Mouse (Mus musculus): Measurements from ENCODE around the gene Dgki. TPM values are rescaled to one million over a fixed set of nuclear protein-coding genes. Genes with fewer than 3 reads are reported as not detected.

The Dgki gene
- 0.13 and 0.20 TPM in 2 replicates for polyA plus RNA-seq (2012; rRNA removed)

DNA sequence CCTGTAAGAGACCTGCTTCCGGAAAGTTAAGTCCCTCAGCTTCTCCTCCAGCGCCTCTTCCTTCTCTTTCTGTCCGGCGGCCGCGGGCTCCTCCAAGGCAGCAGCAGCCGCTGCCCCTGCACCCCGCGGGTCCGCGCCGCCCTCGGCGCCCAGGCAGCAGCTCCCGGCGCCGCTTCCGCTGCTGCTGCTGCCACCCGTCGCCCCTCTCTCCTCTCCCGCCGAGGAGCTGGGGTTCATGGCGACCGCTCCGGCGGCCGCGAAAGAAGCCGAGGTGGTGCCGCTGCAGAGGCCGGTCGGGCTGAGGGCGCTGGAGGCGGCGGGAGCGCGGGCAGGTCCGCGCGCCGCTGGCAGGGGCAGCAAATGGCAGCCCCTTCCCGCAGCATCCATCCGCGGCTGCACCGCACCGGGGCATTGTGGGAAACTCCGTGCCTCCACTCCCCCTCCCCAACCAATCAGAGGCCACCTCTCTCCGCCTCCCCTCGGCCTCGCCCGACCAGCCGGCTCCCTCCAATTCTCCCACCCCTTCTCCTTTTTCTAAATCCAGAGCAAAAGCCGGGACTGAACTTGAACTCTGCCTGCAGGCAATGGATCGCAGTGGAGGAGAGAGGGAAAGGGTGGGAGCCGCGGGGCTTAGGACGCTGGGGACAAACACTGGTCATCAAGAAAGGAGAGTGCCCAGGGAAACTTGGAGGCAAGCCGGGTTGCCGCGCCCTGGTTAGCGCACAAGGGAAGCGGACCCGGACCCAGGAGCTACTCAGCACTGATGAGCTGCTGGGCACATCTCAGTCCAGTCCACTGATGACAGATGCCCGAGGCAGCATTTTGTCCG is at the start of gene Dgki:
Gene Dgki, minus strand, starts transcription at position 623 of the 829 bp plus-strand sequence.
- 2% methylated on average over 65 of the region's 65 CpGs for WGBS
- H3K4me1 ChIP-seq (ENCODE audit: control insufficient read depth, insufficient read depth, insufficient read length, low read length) = no peaks in the 10 kb centered on the region; the same call in 1 of the 2 replicates
- peak within 1 kb of the TSS; percentile 57 for H3K4me3 ChIP-seq (ENCODE audit: low read depth, low read length)
- H3K36me3 ChIP-seq (ENCODE audit: control insufficient read depth, insufficient read depth, low read length) = no peaks in the 10 kb centered on the region
- TF ChIP-seq POLR2A (IDR thresholded peaks at IDR 0.05; ENCODE audit: low read depth, low read length) = no peak
- no peak for TF ChIP-seq CTCF (IDR thresholded peaks at IDR 0.05; ENCODE audit: extremely low read depth, insufficient read length, insufficient replicate concordance, low read depth, low read length)
- no peak within 1 kb of the TSS for H3K27ac ChIP-seq (ENCODE audit: insufficient read depth, low read depth, low read length)
- peaks cover 22% of the 10 kb centered on the region for H3K27me3 ChIP-seq (ENCODE audit: control insufficient read depth, insufficient read depth, low read length)

DNA sequence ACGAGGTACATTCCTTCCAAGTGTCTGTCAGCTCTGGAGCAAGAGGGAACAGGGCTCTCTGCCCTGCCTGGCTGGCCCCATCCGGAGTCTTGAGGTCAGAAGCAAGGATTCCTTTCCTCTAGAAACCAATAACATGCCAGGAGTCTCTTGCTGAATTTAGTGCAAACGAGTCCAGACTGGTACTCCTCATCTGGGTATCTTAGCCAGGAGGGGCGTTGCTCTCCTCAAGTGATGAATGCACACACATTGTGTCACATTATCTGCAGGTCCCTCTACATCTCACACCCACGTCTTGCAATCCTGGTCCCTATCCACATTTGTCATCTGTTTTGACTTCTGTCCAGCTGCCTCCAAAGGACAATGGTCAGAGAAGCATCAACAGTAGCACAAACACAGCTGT is 47.6 kb upstream of the Dgki start:
- H3K36me3 ChIP-seq (ENCODE audit: control insufficient read depth, insufficient read depth, low read length) = peaks cover 24% of the 10 kb centered on the region
- no peak overlapping the region for H3K27ac ChIP-seq (ENCODE audit: insufficient read depth, low read depth, low read length)
- H3K4me3 ChIP-seq (ENCODE audit: low read depth, low read length) = no peak overlapping the region
- H3K4me1 ChIP-seq (ENCODE audit: control insufficient read depth, insufficient read depth, insufficient read length, low read length) = no peaks in the 10 kb centered on the region
- no peaks in the 10 kb centered on the region for H3K27me3 ChIP-seq (ENCODE audit: control insufficient read depth, insufficient read depth, low read length)
- WGBS = 74% methylated on average over 5 of the region's 5 CpGs
- TF ChIP-seq POLR2A (IDR thresholded peaks at IDR 0.05; ENCODE audit: low read depth, low read length) = no peak
- TF ChIP-seq CTCF (IDR thresholded peaks at IDR 0.05; ENCODE audit: extremely low read depth, insufficient read length, insufficient replicate concordance, low read depth, low read length) = no peak

DNA sequence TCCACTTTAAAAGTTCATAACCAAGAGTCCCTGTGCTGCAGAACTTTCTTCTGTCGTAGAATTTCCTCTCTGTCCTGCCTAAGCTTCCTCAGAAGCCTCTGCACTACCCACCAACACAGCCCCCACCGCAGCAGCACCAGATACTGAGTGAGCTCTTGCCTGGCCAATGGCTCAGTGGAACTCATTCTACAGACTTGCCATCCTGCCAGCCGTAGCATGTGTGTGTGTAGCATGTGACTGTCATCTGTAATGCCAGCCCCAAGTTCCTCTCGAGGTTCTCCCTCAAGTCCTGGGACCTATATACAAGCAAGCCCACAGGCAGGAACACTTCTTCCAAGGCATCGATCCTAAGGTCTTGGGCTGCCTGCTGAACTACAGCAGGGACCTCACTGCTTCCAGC is 38.1 kb upstream of the Dgki start:
- TF ChIP-seq CTCF (IDR thresholded peaks at IDR 0.05; ENCODE audit: extremely low read depth, insufficient read length, insufficient replicate concordance, low read depth, low read length) (no peak), POLR2A (IDR thresholded peaks at IDR 0.05; ENCODE audit: low read depth, low read length) (no peak)
- Histone ChIP-seq H3K27ac (ENCODE audit: insufficient read depth, low read depth, low read length) (no peak overlapping the region), H3K36me3 (ENCODE audit: control insufficient read depth, insufficient read depth, low read length) (peaks cover 36% of the 10 kb centered on the region), H3K27me3 (ENCODE audit: control insufficient read depth, insufficient read depth, low read length) (no peaks in the 10 kb centered on the region), H3K4me3 (ENCODE audit: low read depth, low read length) (no peak overlapping the region), H3K4me1 (ENCODE audit: control insufficient read depth, insufficient read depth, insufficient read length, low read length) (no peaks in the 10 kb centered on the region)
- WGBS = 85% methylated on average over 5 of the region's 5 CpGs

DNA sequence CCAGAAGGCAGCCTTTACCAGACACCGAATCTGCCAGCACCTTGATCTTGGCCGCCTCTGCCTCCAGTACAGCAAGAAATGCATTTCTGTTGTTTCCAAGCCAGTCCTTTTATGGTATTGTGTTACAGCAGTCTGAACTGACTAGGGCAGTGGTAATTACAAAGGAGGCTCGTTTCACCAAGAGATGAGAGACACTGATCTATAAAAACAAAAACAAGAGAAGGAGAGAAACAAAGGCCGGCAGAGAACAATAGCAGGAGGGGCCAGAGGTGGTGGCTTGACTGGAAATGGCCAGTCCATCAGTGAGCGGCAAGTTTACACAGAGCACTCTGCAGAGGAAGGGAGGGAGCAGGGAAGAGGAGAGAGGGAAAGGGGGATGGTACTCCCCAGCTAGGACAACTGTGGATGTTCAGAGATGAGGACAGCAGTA is 36.9 kb upstream of the Dgki start:
- 51% methylated on average over 5 of the region's 5 CpGs for WGBS
- no peak overlapping the region for H3K4me3 ChIP-seq (ENCODE audit: low read depth, low read length)
- peaks cover 43% of the 10 kb centered on the region for H3K36me3 ChIP-seq (ENCODE audit: control insufficient read depth, insufficient read depth, low read length)
- no peak overlapping the region for H3K27ac ChIP-seq (ENCODE audit: insufficient read depth, low read depth, low read length)
- no peaks in the 10 kb centered on the region for H3K27me3 ChIP-seq (ENCODE audit: control insufficient read depth, insufficient read depth, low read length)
- TF ChIP-seq CTCF (IDR thresholded peaks at IDR 0.05; ENCODE audit: extremely low read depth, insufficient read length, insufficient replicate concordance, low read depth, low read length) (no peak), POLR2A (IDR thresholded peaks at IDR 0.05; ENCODE audit: low read depth, low read length) (no peak)
- no peaks in the 10 kb centered on the region for H3K4me1 ChIP-seq (ENCODE audit: control insufficient read depth, insufficient read depth, insufficient read length, low read length)

DNA sequence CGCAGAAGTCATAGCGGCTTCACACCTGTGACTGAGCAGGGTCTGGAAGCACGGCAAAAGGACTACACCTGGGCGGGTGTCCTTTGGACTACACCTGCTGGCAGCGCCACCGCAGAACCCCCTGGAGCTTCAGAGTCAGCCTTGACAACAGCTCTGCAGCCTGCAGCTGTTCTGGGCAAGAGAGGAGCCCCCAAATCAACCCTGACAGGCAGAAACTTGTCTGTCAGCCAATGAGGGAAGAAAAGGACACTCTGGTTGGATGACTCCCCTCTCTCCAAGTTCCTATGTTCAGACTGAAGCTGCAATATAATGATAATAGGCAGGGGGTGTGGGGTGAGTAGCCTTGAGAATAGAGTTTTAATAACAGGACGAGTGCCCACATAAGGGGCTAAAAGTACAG is 36.4 kb upstream of the Dgki start:
- peaks cover 45% of the 10 kb centered on the region for H3K36me3 ChIP-seq (ENCODE audit: control insufficient read depth, insufficient read depth, low read length)
- TF ChIP-seq POLR2A (IDR thresholded peaks at IDR 0.05; ENCODE audit: low read depth, low read length) (no peak), CTCF (IDR thresholded peaks at IDR 0.05; ENCODE audit: extremely low read depth, insufficient read length, insufficient replicate concordance, low read depth, low read length) (no peak)

DNA sequence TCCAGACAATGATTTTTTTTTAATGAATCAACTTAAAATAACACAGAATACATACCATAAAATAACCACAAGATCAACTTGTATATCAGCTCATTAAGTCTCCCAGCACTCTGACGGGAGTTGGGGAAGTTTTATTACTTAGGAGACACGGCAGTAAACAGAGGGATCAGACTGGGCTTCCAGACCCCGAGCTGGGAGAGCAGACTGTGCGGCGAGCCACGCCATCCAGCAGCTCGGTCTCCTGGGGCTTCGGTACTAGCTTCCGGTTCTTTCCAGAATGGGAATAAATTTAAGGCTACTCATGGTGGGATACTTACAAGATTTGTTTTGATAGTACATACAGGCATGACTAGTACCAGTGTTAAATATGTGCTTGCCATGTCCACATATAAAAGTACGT is 32.9 kb upstream of the Dgki start:
- H3K27ac ChIP-seq (ENCODE audit: insufficient read depth, low read depth, low read length) = no peak overlapping the region
- peaks cover 45% of the 10 kb centered on the region for H3K36me3 ChIP-seq (ENCODE audit: control insufficient read depth, insufficient read depth, low read length)
- H3K27me3 ChIP-seq (ENCODE audit: control insufficient read depth, insufficient read depth, low read length) = no peaks in the 10 kb centered on the region
- TF ChIP-seq CTCF (IDR thresholded peaks at IDR 0.05; ENCODE audit: extremely low read depth, insufficient read length, insufficient replicate concordance, low read depth, low read length) = no peak
- 65% methylated on average over 10 of the region's 10 CpGs for WGBS
- H3K4me1 ChIP-seq (ENCODE audit: control insufficient read depth, insufficient read depth, insufficient read length, low read length) = no peaks in the 10 kb centered on the region
- no peak overlapping the region for H3K4me3 ChIP-seq (ENCODE audit: low read depth, low read length)

More for the DNA sequence above, 36.4 kb upstream of the Dgki start:
- H3K4me3 ChIP-seq (ENCODE audit: low read depth, low read length) = no peak overlapping the region
- H3K4me1 ChIP-seq (ENCODE audit: control insufficient read depth, insufficient read depth, insufficient read length, low read length) = no peaks in the 10 kb centered on the region
- no peaks in the 10 kb centered on the region for H3K27me3 ChIP-seq (ENCODE audit: control insufficient read depth, insufficient read depth, low read length)
- 72% methylated on average over 7 of the region's 7 CpGs for WGBS
- H3K27ac ChIP-seq (ENCODE audit: insufficient read depth, low read depth, low read length) = no peak overlapping the region
